Mouse (Mus musculus) CD4-positive, CD25-positive, alpha-beta regulatory T cell, adult 2 months (primary cell): ENCODE results near the gene Hspa5.
"Not testable (repeated sequence)": the region's sequence is repeated elsewhere in the genome, so short reads cannot be mapped to it uniquely, and the experiment has no call there.

Experiments used
- DNase-seq: peaks from one replicate; pipeline ENCODE4 v3.0.0-alpha.2; 2012; ENCODE audit warnings: low read depth, low spot score

Hspa5 gene

DNA sequence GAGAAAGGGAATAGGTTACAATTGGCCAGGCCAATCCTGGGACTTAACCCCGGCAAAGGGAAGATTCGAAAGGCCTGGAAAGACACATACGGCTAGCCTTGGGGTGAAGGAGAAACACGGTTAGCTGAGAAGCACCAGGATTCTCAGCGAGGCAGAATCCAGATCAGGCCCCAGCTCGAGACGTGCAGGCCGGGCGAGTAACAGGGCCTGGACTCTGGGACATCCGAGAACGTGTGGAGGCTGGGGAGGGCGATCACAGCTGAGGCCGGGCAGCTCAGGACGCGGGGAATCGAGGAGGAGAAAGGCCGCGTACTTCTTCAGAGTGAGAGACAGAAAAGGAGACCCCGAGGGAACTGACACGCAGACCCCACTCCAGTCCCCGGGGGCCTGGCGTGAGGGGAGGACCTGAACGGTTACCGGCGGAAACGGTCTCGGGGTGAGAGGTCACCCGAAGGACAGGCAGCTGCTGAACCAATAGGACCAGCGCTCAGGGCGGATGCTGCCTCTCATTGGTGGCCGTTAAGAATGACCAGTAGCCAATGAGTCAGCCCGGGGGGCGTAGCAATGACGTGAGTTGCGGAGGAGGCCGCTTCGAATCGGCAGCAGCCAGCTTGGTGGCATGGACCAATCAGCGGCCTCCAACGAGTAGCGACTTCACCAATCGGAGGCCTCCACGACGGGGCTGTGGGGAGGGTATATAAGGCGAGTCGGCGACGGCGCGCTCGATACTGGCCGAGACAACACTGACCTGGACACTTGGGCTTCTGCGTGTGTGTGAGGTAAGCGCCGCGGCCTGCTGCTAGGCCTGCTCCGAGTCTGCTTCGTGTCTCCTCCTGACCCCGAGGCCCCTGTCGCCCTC is at the start of gene Hspa5:
TSS of gene Hspa5 (plus strand) at position 603 of the 859 bp plus-strand sequence.
- peak; percentile 99 for DNase-seq

- DNase-seq = no peak
Measured at GRCm38 (mm10) chr2:34725269-34725668, 46.5 kb upstream of the Hspa5 start.

DNA sequence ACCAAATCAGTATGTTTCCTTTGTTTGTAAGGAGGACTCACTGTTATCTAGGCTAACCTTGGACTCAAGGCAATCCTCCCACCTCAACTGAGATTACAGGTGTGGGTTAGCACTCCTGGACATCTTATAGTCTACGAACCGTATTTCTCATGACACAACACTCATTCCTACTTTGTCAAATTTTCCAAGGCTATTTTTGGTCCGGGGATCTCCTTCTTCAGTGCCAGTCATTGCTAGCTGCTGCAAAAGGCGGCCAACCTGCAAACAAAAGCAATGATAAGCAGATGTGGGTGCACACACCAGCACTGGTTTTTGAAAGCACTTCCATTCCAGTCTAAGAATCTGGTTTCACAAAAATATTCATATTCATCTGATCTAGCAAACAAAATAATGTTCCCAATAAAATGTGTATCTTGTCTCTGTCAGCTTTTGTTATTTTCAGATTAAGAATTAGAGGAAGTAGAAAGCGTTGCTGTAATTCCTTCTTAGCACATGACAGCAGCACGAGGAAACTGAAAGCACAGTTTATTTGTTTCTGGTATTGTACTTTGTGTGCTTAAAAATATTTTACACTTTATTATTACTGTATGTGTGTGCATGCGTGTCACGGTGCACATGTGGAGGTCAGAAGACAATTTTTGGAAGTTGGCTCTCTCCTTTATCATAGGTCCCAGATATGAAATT is 44.6 kb upstream of the Hspa5 start:
- no peak for DNase-seq

- DNase-seq = no peak
Measured at GRCm38 (mm10) chr2:34736626-34737025, 35.1 kb upstream of the Hspa5 start.

- DNase-seq = no peak
Measured at GRCm38 (mm10) chr2:34737911-34738310, 33.9 kb upstream of the Hspa5 start.

GRCm38 (mm10) chr2:34739684-34740391 is 31.9 kb upstream of the Hspa5 start:
- no peak for DNase-seq

GRCm38 (mm10) chr2:34741390-34742159 is 30.2 kb upstream of the Hspa5 start:
- no peak for DNase-seq

DNA sequence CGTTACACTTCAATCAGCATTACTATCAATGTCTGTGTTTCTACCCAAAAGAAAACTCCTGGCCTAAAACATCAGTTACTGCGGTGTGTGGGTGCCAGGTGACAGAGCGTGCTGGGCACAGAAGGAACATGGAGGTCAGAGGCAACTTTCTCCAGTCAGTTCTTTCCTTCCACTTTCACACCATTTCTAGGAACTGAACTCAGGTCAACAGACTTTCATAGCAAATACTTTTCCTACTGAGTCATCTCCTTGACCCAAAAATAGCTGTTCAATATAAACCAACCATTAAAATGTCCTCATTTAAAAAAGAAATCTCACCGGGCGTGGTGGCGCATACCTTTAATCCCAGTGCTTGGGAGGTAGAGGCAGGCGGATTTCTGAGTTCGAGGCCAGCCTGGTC is 29.1 kb upstream of the Hspa5 start:
- DNase-seq = no peak

- peak; percentile 14 for DNase-seq
Measured at GRCm38 (mm10) chr2:34744476-34744875, 27.3 kb upstream of the Hspa5 start.

DNA sequence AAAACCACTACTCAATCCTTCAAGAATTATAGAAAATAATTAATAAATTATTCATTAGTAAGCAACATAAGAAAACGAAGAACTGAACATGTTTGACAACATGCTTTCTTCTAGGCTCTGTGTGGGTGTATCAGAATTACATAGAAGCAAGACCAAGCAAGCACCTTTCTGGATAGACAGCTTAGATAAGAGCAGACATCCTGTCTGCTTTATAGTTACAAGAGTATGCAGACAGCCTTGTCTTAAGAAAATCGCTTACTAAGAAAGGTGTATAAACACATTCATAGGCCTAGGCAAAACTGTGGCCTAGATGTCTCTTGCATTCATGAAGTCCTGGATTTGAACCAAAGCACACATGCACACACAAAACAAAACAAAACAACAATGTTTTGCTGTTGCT is 26.1 kb upstream of the Hspa5 start:
- peak; percentile 36 for DNase-seq

DNA sequence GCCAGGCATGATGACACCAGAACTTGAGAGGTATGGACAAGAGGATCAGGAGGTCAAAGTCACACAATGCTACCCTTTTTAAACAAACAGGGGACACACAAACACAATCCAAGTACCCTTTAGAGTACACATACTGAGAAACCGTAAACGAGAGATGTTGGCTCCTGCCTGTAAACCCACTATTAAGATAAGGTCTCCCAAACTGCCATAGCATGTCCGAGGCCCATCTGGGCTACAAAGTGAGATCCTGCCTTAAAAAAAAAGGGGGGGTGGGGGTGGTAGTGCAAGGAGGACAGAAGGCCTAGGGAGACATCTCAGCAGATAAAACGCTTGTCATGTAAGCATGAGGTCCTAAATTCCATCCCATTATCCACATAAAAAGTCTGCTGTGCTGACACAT is 23.3 kb upstream of the Hspa5 start:
- no peak for DNase-seq

DNA sequence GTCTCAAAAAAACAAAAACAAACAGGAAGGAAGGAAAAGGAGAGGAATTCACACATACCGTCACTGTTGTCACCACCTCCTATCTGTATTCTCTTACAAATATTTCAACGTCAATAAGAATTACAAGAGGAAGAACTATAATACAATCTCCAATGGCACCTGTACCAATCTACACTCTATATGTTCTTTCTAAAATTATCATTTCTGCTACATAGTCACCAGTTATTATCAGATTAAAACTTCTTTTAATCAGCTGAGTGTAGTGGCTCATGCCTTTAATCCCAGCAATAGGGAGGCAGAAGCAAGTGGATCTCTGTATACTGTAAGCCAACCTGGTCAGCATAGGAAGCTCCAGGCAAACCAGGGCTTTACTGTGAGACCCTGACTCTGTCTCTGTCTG is 21.5 kb upstream of the Hspa5 start:
- DNase-seq = no peak

- DNase-seq = peak; percentile 89
Measured at GRCm38 (mm10) chr2:34753811-34754550, 17.8 kb upstream of the Hspa5 start.

- DNase-seq = peak; percentile 53
Measured at GRCm38 (mm10) chr2:34754551-34755358, 17.0 kb upstream of the Hspa5 start, which contains the start of gene Gapvd1. TSS of gene Gapvd1 (minus strand) at chr2:34755232.

DNA sequence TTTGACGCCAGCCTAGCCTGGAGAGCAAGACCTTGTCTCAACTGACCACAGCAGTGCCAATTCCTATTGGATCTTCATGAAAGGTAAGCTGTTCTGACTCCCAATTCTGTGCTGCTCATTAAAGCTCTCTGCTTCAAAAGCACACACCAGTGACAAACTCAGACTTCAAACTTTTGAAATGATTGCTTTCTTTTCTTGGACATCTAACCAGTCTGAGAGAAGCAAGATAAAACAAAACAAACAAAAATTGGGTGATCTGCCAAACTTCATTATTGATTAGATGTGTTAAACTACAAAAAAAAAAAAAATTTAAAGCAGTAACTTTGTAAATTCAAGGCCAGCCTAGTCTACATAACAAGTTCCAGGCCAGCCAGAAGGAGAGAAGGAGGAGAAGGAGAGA is 14.4 kb upstream of the Hspa5 start:
- DNase-seq = no peak

- not testable (repeated sequence) for DNase-seq
Measured at GRCm38 (mm10) chr2:34761272-34761671, 10.5 kb upstream of the Hspa5 start.

DNA sequence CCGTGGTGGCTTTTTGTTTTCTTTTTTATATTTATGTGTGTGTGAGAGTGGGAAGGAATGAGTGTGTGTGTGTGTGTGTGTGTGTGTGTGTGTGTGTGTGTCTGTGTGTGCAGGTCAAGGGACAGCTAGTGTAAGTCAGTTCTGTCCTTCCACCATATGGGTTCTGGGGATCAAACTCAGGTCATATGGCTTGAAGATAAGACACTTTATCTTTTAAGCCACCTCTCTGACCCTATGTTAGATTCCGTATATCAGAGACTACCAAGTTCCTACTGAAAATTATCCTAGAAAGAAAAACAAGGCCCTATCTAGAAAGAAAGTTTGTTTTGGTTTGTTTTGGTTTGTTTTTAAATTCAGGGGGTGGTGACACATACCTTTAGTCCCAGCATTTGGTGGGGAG is 9.6 kb upstream of the Hspa5 start:
- DNase-seq = no peak

- peak; percentile 18 for DNase-seq
Measured at GRCm38 (mm10) chr2:34762872-34763271, 8.9 kb upstream of the Hspa5 start.

GRCm38 (mm10) chr2:34764801-34765200 is 7.0 kb upstream of the Hspa5 start:
- DNase-seq = no peak

DNA sequence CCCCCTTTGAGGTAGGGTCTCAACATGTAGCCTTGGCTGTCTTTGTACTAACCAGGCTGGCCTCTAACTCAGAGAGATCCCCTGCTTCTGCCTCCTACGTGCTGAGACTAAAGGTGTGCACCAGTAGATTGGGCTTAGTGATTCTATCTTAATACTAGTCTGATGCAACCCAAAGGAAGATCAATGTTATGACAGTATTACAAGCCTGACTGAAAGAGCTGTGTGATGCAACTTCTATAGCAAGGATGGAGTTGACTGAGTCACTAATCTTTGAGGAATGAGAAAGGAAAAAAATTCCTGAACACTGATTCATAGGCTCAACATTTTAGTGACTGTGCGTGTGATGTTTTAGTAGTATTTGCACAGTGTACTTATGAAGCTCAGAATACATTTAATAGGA is 1.7 kb upstream of the Hspa5 start:
- DNase-seq = no peak
